Mouse (Mus musculus) bone marrow macrophage, adult 2 months (primary cell): Measurements from ENCODE around the gene Tec. TPM values are rescaled to one million over a fixed set of nuclear protein-coding genes. Genes with fewer than 3 reads are reported as not detected.

Experiments
- H3K27ac ChIP-seq: 2 replicates; pipeline ENCODE4 v1.5.1; 2012; ENCODE audit warnings: low read depth, low read length; ENCODE audit not compliant: insufficient read depth
- H3K4me1 ChIP-seq: 2 replicates; pipeline ENCODE4 v1.6.1; 2012; ENCODE audit warnings: low read length; ENCODE audit not compliant: control insufficient read depth, insufficient read depth
- H3K4me3 ChIP-seq: 2 replicates; pipeline ENCODE4 v1.5.1; 2012; ENCODE audit warnings: mild to moderate bottlenecking, low read length, moderate library complexity; ENCODE audit not compliant: insufficient read depth
- CTCF ChIP-seq: IDR thresholded peaks from 2 replicates; pipeline ENCODE4 v1.5.1; 2012; ENCODE audit warnings: low read depth, mild to moderate bottlenecking, low read length, moderate library complexity
- POLR2A ChIP-seq: IDR thresholded peaks from 2 replicates; pipeline ENCODE4 v1.6.1; 2012; ENCODE audit warnings: mild to moderate bottlenecking, low read depth, low read length, borderline replicate concordance
- polyA plus RNA-seq: library from polyadenylated mRNA; stranded (reverse); fragments of >200 nt; gene quantifications from 2 replicates; pipeline ENCODE4 v1.2.4, GENCODE M21; 2012; ENCODE audit not compliant: missing spikeins, insufficient read depth, insufficient read length

The Tec gene
- polyA plus RNA-seq, 1 experiment: 71.7 TPM

- no peak for TF ChIP-seq CTCF
- no peak for TF ChIP-seq POLR2A
- peaks cover 8% of the 10 kb centered on the region for H3K4me1 ChIP-seq
- H3K27ac ChIP-seq: no peak overlapping the region
- no peak overlapping the region for H3K4me3 ChIP-seq
These were observed 135.4 kb downstream of the Tec start for GRCm38 (mm10) chr5:72732885-72733284.

GRCm38 (mm10) chr5:72725404-72725803, 142.9 kb downstream of the Tec start:
- TF ChIP-seq POLR2A (no peak), CTCF (no peak)
- Histone ChIP-seq H3K4me3 (no peak overlapping the region), H3K27ac (peak overlapping the region; percentile 73), H3K4me1 (peaks cover 34% of the 10 kb centered on the region)

GRCm38 (mm10) chr5:72723429-72723828, 144.9 kb downstream of the Tec start:
- Histone ChIP-seq H3K4me1 (peaks cover 34% of the 10 kb centered on the region), H3K4me3 (no peak overlapping the region), H3K27ac (peak overlapping the region; percentile 38)
- TF ChIP-seq POLR2A (no peak), CTCF (no peak)

GRCm38 (mm10) chr5:72720587-72720986, 147.7 kb downstream of the Tec start:
- Histone ChIP-seq H3K4me1 (peaks cover 25% of the 10 kb centered on the region), H3K27ac (no peak overlapping the region), H3K4me3 (no peak overlapping the region)
- TF ChIP-seq POLR2A (no peak), CTCF (0 out of 2 replicates have a peak, but pooled peaks have one; percentile 20)

- TF ChIP-seq CTCF: no peak
- TF ChIP-seq POLR2A: no peak
- Histone ChIP-seq H3K27ac (no peak overlapping the region), H3K4me3 (no peak overlapping the region), H3K4me1 (no peaks in the 10 kb centered on the region)
These were observed 157.6 kb downstream of the Tec start for GRCm38 (mm10) chr5:72710572-72711278.

- TF ChIP-seq POLR2A (no peak), CTCF (no peak)
- Histone ChIP-seq H3K4me1 (no peaks in the 10 kb centered on the region), H3K4me3 (no peak overlapping the region), H3K27ac (no peak overlapping the region)
These were observed 158.3 kb downstream of the Tec start for GRCm38 (mm10) chr5:72709976-72710375.

- Histone ChIP-seq H3K4me1 (no peaks in the 10 kb centered on the region), H3K27ac (no peak overlapping the region), H3K4me3 (no peak overlapping the region)
- no peak for TF ChIP-seq POLR2A
- TF ChIP-seq CTCF: no peak
These were observed 158.8 kb downstream of the Tec start for GRCm38 (mm10) chr5:72709451-72709850.

- H3K4me3 ChIP-seq: no peak overlapping the region
- no peak overlapping the region for H3K27ac ChIP-seq
- no peaks in the 10 kb centered on the region for H3K4me1 ChIP-seq
- TF ChIP-seq CTCF (no peak), POLR2A (no peak)
These were observed 161.6 kb downstream of the Tec start for GRCm38 (mm10) chr5:72706722-72707121.

- Histone ChIP-seq H3K27ac (no peak overlapping the region), H3K4me3 (no peak overlapping the region), H3K4me1 (no peaks in the 10 kb centered on the region)
- TF ChIP-seq CTCF: no peak
These were observed 162.2 kb downstream of the Tec start for GRCm38 (mm10) chr5:72706095-72706494.

Other genes starting within 250 kb of the Tec start
- not detected in 2 replicates for gene Cnga1, start 224.2 kb downstream of the Tec start, polyA plus RNA-seq
- gene Nipal1, start 220.7 kb downstream of the Tec start, polyA plus RNA-seq: 0.25 TPM in 1 of 2 replicates, not detected in the other
- 0.24 and 0.25 TPM in 2 replicates for gene Txk, start 115.7 kb downstream of the Tec start, polyA plus RNA-seq
- 34.1 and 39.0 TPM in 2 replicates for gene Slain2, start 45.8 kb upstream of the Tec start, polyA plus RNA-seq
- not detected in 2 replicates for gene Gm10135, start 106.2 kb upstream of the Tec start, polyA plus RNA-seq
- not detected in 2 replicates for gene Slc10a4, start 138.4 kb upstream of the Tec start, polyA plus RNA-seq